Mouse (Mus musculus) G1E (cell line): ENCODE data around the gene Cxcl2. TPM values are rescaled to one million over a fixed set of nuclear protein-coding genes. Genes with fewer than 3 reads are reported as not detected.

Experiments
- ATAC-seq: 2 replicates; pipeline ENCODE4 v1.8.0; 2016; ENCODE audit warnings: mild to moderate bottlenecking; ENCODE audit not compliant: insufficient number of reproducible peaks, poor library complexity, low FRiP score, severe bottlenecking; ENCODE audit errors: extremely low read depth
- DNase-seq: peaks from one replicate; pipeline ENCODE4 v3.0.0; 2012; ENCODE audit warnings: low spot score
- H3K27me3 ChIP-seq: 2 replicates; pipeline ENCODE4 v1.6.1; 2012; ENCODE audit warnings: mild to moderate bottlenecking, low read length, inconsistent platforms; ENCODE audit not compliant: insufficient read depth
- H3K36me3 ChIP-seq: replicated peaks from 2 replicates; pipeline ENCODE3; 2012; ENCODE audit warnings: mild to moderate bottlenecking, inconsistent platforms
- H3K4me1 ChIP-seq: 2 replicates; pipeline ENCODE4 v1.6.1; 2012; ENCODE audit warnings: low read depth, low read length, inconsistent platforms, mixed read lengths; ENCODE audit not compliant: insufficient read depth
- H3K4me3 ChIP-seq: 2 replicates; pipeline ENCODE4 v1.5.1; 2012; ENCODE audit warnings: low read depth, mild to moderate bottlenecking, inconsistent platforms, low read length, moderate library complexity, mixed read lengths
- H3K9me3 ChIP-seq: replicated peaks from 2 replicates; pipeline ENCODE4 v1.6.1; 2012; ENCODE audit warnings: inconsistent platforms
- CTCF ChIP-seq: IDR thresholded peaks from 2 replicates; pipeline ENCODE4 v1.5.1; 2012; ENCODE audit warnings: low read depth, low read length, inconsistent platforms, mixed read lengths
- GATA1 ChIP-seq: IDR thresholded peaks from 2 replicates; pipeline ENCODE4 v1.6.1; 2012; ENCODE audit warnings: borderline replicate concordance, low read length, inconsistent platforms, mixed read lengths
- GATA2 ChIP-seq: IDR thresholded peaks from 2 replicates; pipeline ENCODE4 v1.6.1; 2012; ENCODE audit warnings: low read depth, low read length, inconsistent platforms, borderline replicate concordance
- POLR2AphosphoS5 ChIP-seq: IDR thresholded peaks from 2 replicates; pipeline ENCODE4 v1.6.1; 2012; ENCODE audit warnings: low read depth, low read length, inconsistent platforms; ENCODE audit not compliant: insufficient replicate concordance
- TAL1 ChIP-seq: conservative IDR thresholded peaks from 2 replicates; pipeline ENCODE4 v1.6.1; 2012; ENCODE audit warnings: low read depth, low read length, inconsistent platforms, mixed read lengths
- polyA plus RNA-seq: library from polyadenylated mRNA; stranded (reverse); fragments of >175 nt; gene quantifications from 2 replicates; pipeline ENCODE4 v1.2.3, GENCODE M21; 2012
- total RNA-seq, 2 experiments: library from RNA; stranded (forward) in 1 of 2; stranded (reverse) in 1 of 2; fragments of 200-1000 nt in 1 of 2; fragments of >200 nt in 1 of 2; fragmentation: Nextera tagmentation in 1 of 2; gene quantifications; 2 replicates each; pipeline ENCODE4 v1.2.3; 2014 to 2017

Cxcl2 gene
- total RNA-seq (2014; fragmentation: Nextera tagmentation) (0.90 and 1.7 TPM in 2 replicates), total RNA-seq (2017) (0.23 and 0.98 TPM in 2 replicates), polyA plus RNA-seq (not detected in 2 replicates)

GRCm38 (mm10) chr5:90903339-90904020 lies at the start of gene Cxcl2:
Cxcl2 (plus strand) TSS chr5:90903871.
- ATAC-seq (no peak), DNase-seq (no peak)
- H3K27me3 ChIP-seq = peaks cover 20% of the 10 kb centered on the region
- H3K4me3 ChIP-seq = no peak within 1 kb of the TSS; the same call in 1 of the 2 replicates
- no peaks in the 10 kb centered on the region for H3K9me3 ChIP-seq
- H3K36me3 ChIP-seq = no peaks in the 10 kb centered on the region
- H3K4me1 ChIP-seq = peaks cover 8% of the 10 kb centered on the region; the same call in 1 of the 2 replicates
- no peak for TF ChIP-seq GATA2
- no peak for TF ChIP-seq TAL1
- TF ChIP-seq POLR2AphosphoS5 = no peak
- no peak for TF ChIP-seq GATA1
- TF ChIP-seq CTCF = no peak

DNA sequence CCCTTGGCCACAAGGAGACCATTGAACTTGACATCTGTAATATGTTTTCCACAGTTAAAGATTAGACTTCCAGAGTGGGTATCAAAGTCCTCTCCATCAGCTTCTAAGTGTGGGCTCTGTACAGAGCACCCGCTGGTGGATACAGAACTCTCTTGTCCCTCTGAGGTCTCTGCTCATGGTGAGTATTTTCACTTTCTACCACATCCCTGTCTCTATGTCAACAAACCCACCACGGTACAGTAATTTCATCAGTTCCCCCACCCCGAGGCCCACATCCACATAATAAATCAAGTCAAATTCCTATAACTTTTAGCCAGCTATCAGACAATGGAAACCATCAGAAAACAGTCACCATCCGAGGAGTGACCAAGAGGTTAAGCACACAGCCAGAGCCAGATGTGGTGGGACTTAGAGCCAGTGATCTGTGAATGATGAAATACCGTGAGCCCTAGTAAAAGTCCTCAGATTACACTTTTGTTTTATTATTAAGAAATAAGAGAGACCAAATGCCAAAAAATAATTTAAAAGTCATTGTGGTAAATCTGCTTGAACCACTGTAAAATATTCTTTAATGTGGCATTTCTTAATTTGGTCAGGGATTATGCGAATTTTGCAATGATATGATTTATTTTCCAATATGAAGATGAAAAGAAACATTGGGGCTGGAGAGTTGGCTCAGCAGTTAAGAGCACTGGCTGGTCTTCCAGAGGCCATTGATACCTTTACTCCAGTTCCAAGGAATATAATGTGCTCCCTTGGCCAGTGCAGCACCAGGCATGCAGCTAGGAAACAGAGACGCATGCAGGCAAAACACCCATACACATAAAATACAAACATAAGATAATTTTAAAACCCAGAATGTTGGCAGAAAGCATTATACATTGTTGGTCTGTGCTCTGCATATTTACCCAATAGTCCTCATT lies 48.1 kb upstream of the Cxcl2 start:
- H3K4me3 ChIP-seq = no peak overlapping the region
- H3K9me3 ChIP-seq = no peaks in the 10 kb centered on the region
- no peaks in the 10 kb centered on the region for H3K36me3 ChIP-seq
- H3K4me1 ChIP-seq = no peaks in the 10 kb centered on the region
- no peak for ATAC-seq
- H3K27me3 ChIP-seq = no peaks in the 10 kb centered on the region
- no peak for DNase-seq
- TF ChIP-seq GATA2 (no peak), GATA1 (no peak)

DNA sequence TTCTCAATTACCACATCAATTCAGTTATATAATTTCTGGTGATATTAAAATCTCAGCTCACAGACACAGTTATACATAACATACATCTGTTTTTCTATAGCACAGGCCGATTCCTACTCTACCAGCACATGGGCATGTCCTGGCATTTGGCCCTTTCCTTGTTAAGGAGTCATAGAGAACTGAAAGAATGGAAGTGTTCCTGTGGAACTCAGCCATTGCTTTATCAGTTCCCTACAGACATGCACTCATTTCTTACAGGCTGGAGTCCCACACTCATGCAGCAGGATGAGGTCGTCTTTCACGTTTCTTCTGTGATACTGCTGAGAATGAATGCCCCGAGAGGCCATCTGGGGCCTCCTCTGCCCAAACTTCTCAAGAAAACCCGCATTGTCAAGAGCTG lies 46.2 kb upstream of the Cxcl2 start:
- H3K27me3 ChIP-seq = no peaks in the 10 kb centered on the region
- no peaks in the 10 kb centered on the region for H3K4me1 ChIP-seq
- DNase-seq (no peak), ATAC-seq (no peak)
- no peaks in the 10 kb centered on the region for H3K9me3 ChIP-seq
- TF ChIP-seq TAL1 = no peak
- no peak overlapping the region for H3K4me3 ChIP-seq
- no peaks in the 10 kb centered on the region for H3K36me3 ChIP-seq

GRCm38 (mm10) chr5:90858429-90858828 lies 45.2 kb upstream of the Cxcl2 start:
- H3K4me3 ChIP-seq = no peak overlapping the region
- H3K27me3 ChIP-seq = no peaks in the 10 kb centered on the region
- DNase-seq (no peak), ATAC-seq (no peak)
- no peak for TF ChIP-seq TAL1
- TF ChIP-seq POLR2AphosphoS5 = no peak
- no peak for TF ChIP-seq GATA1
- TF ChIP-seq GATA2 = no peak
- no peak for TF ChIP-seq CTCF
- no peaks in the 10 kb centered on the region for H3K36me3 ChIP-seq
- H3K4me1 ChIP-seq = no peaks in the 10 kb centered on the region
- H3K9me3 ChIP-seq = no peaks in the 10 kb centered on the region

DNA sequence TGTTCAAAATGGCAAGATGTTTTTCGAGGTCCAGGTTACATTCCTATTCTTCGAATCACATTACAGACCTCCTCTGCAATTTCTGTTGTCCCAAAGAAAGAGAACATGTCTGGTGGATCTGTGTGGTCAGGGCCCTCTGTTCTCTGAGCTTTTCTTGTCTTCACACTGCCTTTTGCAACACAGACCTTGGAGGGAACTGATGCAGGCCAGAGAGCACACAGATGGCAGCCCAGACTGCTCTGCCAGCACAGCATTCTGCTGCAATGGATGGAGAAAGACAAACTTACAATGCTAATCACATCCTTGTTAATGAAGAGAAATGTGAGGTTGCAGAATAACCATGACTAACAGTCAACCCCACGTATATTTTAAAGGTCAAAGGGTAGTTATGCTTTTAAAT lies 44.6 kb upstream of the Cxcl2 start:
- TF ChIP-seq GATA1 (no peak), TAL1 (no peak), POLR2AphosphoS5 (no peak), CTCF (no peak), GATA2 (no peak)
- H3K27me3 ChIP-seq = no peaks in the 10 kb centered on the region
- DNase-seq (no peak), ATAC-seq (no peak)
- H3K4me1 ChIP-seq = no peaks in the 10 kb centered on the region
- no peaks in the 10 kb centered on the region for H3K36me3 ChIP-seq
- H3K9me3 ChIP-seq = no peaks in the 10 kb centered on the region
- no peak overlapping the region for H3K4me3 ChIP-seq

- no peak for ATAC-seq
- TF ChIP-seq TAL1 = no peak
- TF ChIP-seq POLR2AphosphoS5 = no peak
- no peak for TF ChIP-seq GATA1
- TF ChIP-seq GATA2 = no peak
- TF ChIP-seq CTCF = no peak
- Histone ChIP-seq H3K4me1 (no peaks in the 10 kb centered on the region), H3K27me3 (no peaks in the 10 kb centered on the region), H3K4me3 (no peak overlapping the region), H3K9me3 (no peaks in the 10 kb centered on the region), H3K36me3 (no peaks in the 10 kb centered on the region)
- no peak for DNase-seq
Measured at GRCm38 (mm10) chr5:90861876-90862375, 41.7 kb upstream of the Cxcl2 start.
